In the genomic region with DNA sequence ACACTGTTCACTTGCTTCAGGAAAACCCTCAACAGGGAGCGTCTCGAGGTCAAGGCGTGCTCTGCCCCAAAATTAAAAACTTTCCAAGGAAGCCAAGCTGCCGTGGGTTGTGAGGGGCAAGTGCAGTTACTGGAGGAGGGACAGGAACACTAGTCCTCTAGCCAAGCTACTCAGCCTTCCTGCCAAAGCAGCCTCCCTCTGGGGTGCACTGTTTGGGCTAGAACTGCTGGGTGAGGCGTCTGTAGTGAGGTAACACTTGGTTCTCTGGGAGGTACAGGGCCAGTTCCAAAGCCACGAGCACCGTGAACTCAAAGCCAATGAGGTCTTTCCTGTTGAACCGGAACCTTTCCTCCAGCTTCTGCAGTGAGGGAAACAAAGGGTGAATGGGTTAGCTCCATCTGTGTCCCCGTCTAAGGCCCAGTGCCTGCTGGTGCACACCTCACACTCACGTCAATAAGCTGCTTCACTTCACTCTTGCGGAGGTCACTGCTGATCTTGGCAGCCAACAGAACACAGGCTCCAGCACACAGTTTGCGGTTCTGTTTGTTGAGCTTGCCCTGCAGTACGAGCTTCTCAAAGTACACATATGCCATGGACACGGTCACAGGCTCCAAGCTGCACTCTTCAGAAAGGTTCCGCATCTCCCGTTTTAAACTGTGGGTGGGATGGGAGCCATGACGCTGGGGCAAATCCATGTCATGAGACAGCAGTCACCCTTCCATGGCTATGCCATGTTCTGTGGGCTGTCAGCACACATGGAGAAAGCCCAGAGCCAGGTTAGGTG, we compare ENCODE assay signal across 20 mouse cellular contexts. TPM values are rescaled to one million over a fixed set of nuclear protein-coding genes. Genes with fewer than 3 reads are reported as not detected.
DNase-seq lines count a peak whose midpoint lies in the region; ATAC-seq and TF ChIP-seq lines count a peak whose summit lies in the region.
"Not testable (repeated sequence)": the region's sequence is repeated elsewhere in the genome, so short reads cannot be mapped to it uniquely, and the experiment has no call there.
"Had no signal": no experiment of that assay in that cellular context is flagged by ENCODE, and none has a peak within 500 bp of the region (broad histone marks: within the 10 kb centered on the region; RNA-seq: fewer than 3 reads in every experiment).

No protein-coding gene starts in this region.

- H3K27me3 ChIP-seq in E14TG2a.4 (ENCODE audit: insufficient read depth, low read length); MEL (ENCODE audit: control insufficient read depth in 1 of 2, insufficient read depth in 2 of 2, low read length in 2 of 2); forebrain, embryonic 11.5 days (ENCODE audit: control insufficient read depth, insufficient read depth, low read length); hindbrain, embryonic 10.5 days (ENCODE audit: insufficient read depth, poor library complexity, severe bottlenecking); liver, embryonic 11.5 days (replicated peaks; ENCODE audit: control insufficient read depth, insufficient read depth, low read length); midbrain, embryonic 11.5 days (ENCODE audit: control insufficient read depth, insufficient read depth, low read length): not testable (repeated sequence)

- peaks cover 80% of the 10 kb centered on the region for H3K36me3 ChIP-seq in E14TG2a.4 (ENCODE audit: insufficient read depth, low read length)
- peaks cover 6 to 17% of the 10 kb centered on the region in 2 experiments for H3K36me3 ChIP-seq in MEL (ENCODE audit: control insufficient read depth in 1 of 2, insufficient read depth in 2 of 2, low read length in 2 of 2)
- not testable (repeated sequence) for H3K36me3 ChIP-seq in forebrain, embryonic 11.5 days (ENCODE audit: control insufficient read depth, insufficient read depth, low read length); midbrain, embryonic 11.5 days (ENCODE audit: control insufficient read depth, insufficient read depth, low read length)
- peaks cover 69% of the 10 kb centered on the region for H3K36me3 ChIP-seq in hindbrain, embryonic 10.5 days
- peaks cover 27% of the 10 kb centered on the region for H3K36me3 ChIP-seq in liver, embryonic 11.5 days (ENCODE audit: control insufficient read depth, insufficient read depth, low read length)

- H3K4me1 ChIP-seq in E14TG2a.4 (replicated peaks; ENCODE audit: low read depth, low read length) (peaks cover 58% of the 10 kb centered on the region), MEL (ENCODE audit: control insufficient read depth in 1 of 2, insufficient read depth in 2 of 2, low read length in 2 of 2) (peaks cover 0 to 10% of the 10 kb centered on the region in 2 experiments; a peak in 2 of 4 replicates)
- peaks cover 34% of the 10 kb centered on the region for H3K4me1 ChIP-seq in brown adipose tissue, adult 24 weeks (ENCODE audit: control insufficient read depth, insufficient read depth, insufficient read length, low read length)
- H3K4me1 ChIP-seq in forebrain, embryonic 11.5 days (replicated peaks; ENCODE audit: control insufficient read depth, insufficient read depth, low read length), result peaks cover 11% of the 10 kb centered on the region; the same call in 1 of the 2 replicates
- peaks cover 26% of the 10 kb centered on the region for H3K4me1 ChIP-seq in hindbrain, embryonic 10.5 days (replicated peaks)
- H3K4me1 ChIP-seq in liver, embryonic 11.5 days (replicated peaks; ENCODE audit: control insufficient read depth, insufficient read depth, low read length), result peaks cover 13% of the 10 kb centered on the region
- H3K4me1 ChIP-seq in midbrain, embryonic 11.5 days (ENCODE audit: control insufficient read depth, insufficient read depth, low read length), result peaks cover 13% of the 10 kb centered on the region

- not testable (repeated sequence) for TF ChIP-seq EP300 in MEL (IDR thresholded peaks at IDR 0.05; ENCODE audit: low read depth in 1 of 2, low read length in 2 of 2)

- TF ChIP-seq RAD21 in MEL (IDR thresholded peaks at IDR 0.05; ENCODE audit: low read depth, low read length), result not testable (repeated sequence)

- H3K4me2 ChIP-seq in forebrain, embryonic 11.5 days (ENCODE audit: low read depth, low read length, severe bottlenecking); liver, embryonic 11.5 days; midbrain, embryonic 11.5 days: not testable (repeated sequence)

- TF ChIP-seq POLR2A in MEL (IDR thresholded peaks at IDR 0.05; ENCODE audit: control insufficient read depth in 1 of 2, insufficient read depth in 1 of 2, low read depth in 1 of 2, low read length in 2 of 2, poor library complexity in 1 of 2), result not testable (repeated sequence)

- TF ChIP-seq CTCF in E14TG2a.4 (conservative IDR thresholded peaks at IDR 0.05; ENCODE audit: low read length); MEL (IDR thresholded peaks at IDR 0.05 in 2 of 3, conservative IDR thresholded peaks at IDR 0.05 in 1 of 3; ENCODE audit: control insufficient read depth in 1 of 3, insufficient read depth in 1 of 3, low read depth in 2 of 3, low read length in 3 of 3, poor library complexity in 1 of 3, severe bottlenecking in 1 of 3): not testable (repeated sequence)

- peaks cover 18% of the 10 kb centered on the region for H3K79me2 ChIP-seq in MEL (ENCODE audit: control insufficient read depth, insufficient read depth, low read length, poor library complexity)

- H3K27ac ChIP-seq in MEL (ENCODE audit: control insufficient read depth, low read depth, low read length); forebrain, embryonic 11.5 days (ENCODE audit: low read depth, low read length); hindbrain, embryonic 10.5 days; midbrain, embryonic 11.5 days (ENCODE audit: low read depth, low read length): not testable (repeated sequence)
- H3K27ac ChIP-seq in brown adipose tissue, adult 24 weeks (replicated peaks; ENCODE audit: low read depth, low read length), result peak overlapping the region; percentile 49
- peak overlapping the region; percentile 34; the same call in 1 of the 2 replicates for H3K27ac ChIP-seq in liver, embryonic 11.5 days (ENCODE audit: low read depth, low read length)

- 73% methylated on average over 17 of the region's 17 CpGs for WGBS in forebrain, embryonic 11.5 days
- WGBS in hindbrain, embryonic 10.5 days, result 75% methylated on average over 17 of the region's 17 CpGs
- 68% methylated on average over 17 of the region's 17 CpGs for WGBS in liver, embryonic 11.5 days
- 75% methylated on average over 17 of the region's 17 CpGs for WGBS in midbrain, embryonic 11.5 days

- ATAC-seq in forebrain, embryonic 11.5 days (replicated peaks; ENCODE audit: low FRiP score); liver, embryonic 11.5 days (replicated peaks; ENCODE audit: low FRiP score); midbrain, embryonic 11.5 days (ENCODE audit: low FRiP score): not testable (repeated sequence)

- H3K9ac ChIP-seq in MEL (ENCODE audit: control insufficient read depth, low read depth, low read length, poor library complexity, severe bottlenecking); forebrain, embryonic 11.5 days (ENCODE audit: low read length); liver, embryonic 11.5 days (ENCODE audit: low read depth, low read length); midbrain, embryonic 11.5 days (ENCODE audit: low read length): not testable (repeated sequence)

- H3K4me3 ChIP-seq in E14TG2a.4 (replicated peaks; ENCODE audit: low read length), result peak overlapping the region; percentile 97; the same call in 1 of the 2 replicates
- not testable (repeated sequence) for H3K4me3 ChIP-seq in MEL (ENCODE audit: control insufficient read depth in 1 of 2, insufficient read depth in 1 of 2, low read depth in 2 of 2, low read length in 2 of 2); brown adipose tissue, adult 24 weeks (ENCODE audit: insufficient read depth, low read depth, low read length); forebrain, embryonic 11.5 days (ENCODE audit: low read depth, low read length); hindbrain, embryonic 10.5 days; liver, embryonic 11.5 days (ENCODE audit: low read depth, low read length); midbrain, embryonic 11.5 days (ENCODE audit: low read depth, low read length)

- DNase-seq in MEL (ENCODE audit: low read depth, low spot score), result peak; percentile 49
- peak; percentile 13 for DNase-seq in adrenal gland, adult 2 months
- DNase-seq in forebrain, embryonic 11.5 days (ENCODE audit: low spot score), result peak; percentile 49
- DNase-seq in hindbrain, embryonic 10.5 days (ENCODE audit: low spot score), result peak; percentile 15
- DNase-seq in liver, embryonic 11.5 days (ENCODE audit: low spot score), result not testable (repeated sequence)
- peak; percentile 83 for DNase-seq in midbrain, embryonic 11.5 days (ENCODE audit: low spot score, missing footprints)

- H3K9me3 ChIP-seq in E14TG2a.4 (ENCODE audit: low read length); MEL (replicated peaks; ENCODE audit: insufficient read depth, low read length); forebrain, embryonic 11.5 days (ENCODE audit: control insufficient read depth, low read length); hindbrain, embryonic 10.5 days; liver, embryonic 11.5 days (ENCODE audit: control insufficient read depth, low read length); midbrain, embryonic 11.5 days (ENCODE audit: control insufficient read depth, low read length): not testable (repeated sequence)

RNA-seq across cellular contexts. Expression of gene Rps21, which starts 2.8 kb away (rescaled TPM):
- total RNA-seq in MEL (2012; rRNA removed), result 4,335 and 4,916 TPM in 2 replicates
- polyA plus RNA-seq in MEL (2012; ENCODE audit: insufficient read depth in 1 of 2, insufficient read length in 2 of 2, low read depth in 1 of 2, low replicate concordance in 2 of 2, missing spikeins in 1 of 2), result 1,000 to 10,000 TPM in 1 of 2 experiments, 100 to 1,000 TPM in 1; 995 to 1,182 TPM
- 100 to 1,000 TPM; 380 to 873 TPM for total RNA-seq in adrenal gland, adult 2 months (2021)
- 1,054 and 1,398 TPM in 2 replicates for polyA plus RNA-seq in adrenal gland, adult 2 months (2012; rRNA removed)
- polyA plus RNA-seq in brown adipose tissue, adult 24 weeks (2012; ENCODE audit: insufficient read depth, insufficient read length, missing spikeins), result 875 and 1,284 TPM in 2 replicates
- polyA plus RNA-seq in forebrain, embryonic 11.5 days (2014; fragmentation: Nextera tagmentation; extraction: Ambion mirVana), result 423 and 468 TPM in 2 replicates
- polyA plus RNA-seq in hindbrain, embryonic 10.5 days (2016; fragmentation: Nextera tagmentation; extraction: Ambion mirVana), result 440 and 510 TPM in 2 replicates
- polyA plus RNA-seq in liver, embryonic 11.5 days (2014; fragmentation: Nextera tagmentation; extraction: Ambion mirVana), result 736 and 852 TPM in 2 replicates
- 443 and 494 TPM in 2 replicates for polyA plus RNA-seq in midbrain, embryonic 11.5 days (2014; fragmentation: Nextera tagmentation; extraction: Ambion mirVana)

RNA-seq across cellular contexts. Expression of gene Cables2, which starts 13.3 kb away (rescaled TPM):
- 9.3 and 10.7 TPM in 2 replicates for total RNA-seq in MEL (2012; rRNA removed)
- 10 to 100 TPM in 1 of 2 experiments, not detected in 1; 16.7 TPM for polyA plus RNA-seq in MEL (2012; ENCODE audit: insufficient read depth in 1 of 2, insufficient read length in 2 of 2, low read depth in 1 of 2, low replicate concordance in 2 of 2, missing spikeins in 1 of 2)
- total RNA-seq in adrenal gland, adult 2 months (2021), result 10 to 100 TPM; 13.1 to 14.7 TPM
- 19.4 and 28.8 TPM in 2 replicates for polyA plus RNA-seq in adrenal gland, adult 2 months (2012; rRNA removed)
- 4.6 and 5.1 TPM in 2 replicates for polyA plus RNA-seq in brown adipose tissue, adult 24 weeks (2012; ENCODE audit: insufficient read depth, insufficient read length, missing spikeins)
- polyA plus RNA-seq in forebrain, embryonic 11.5 days (2014; fragmentation: Nextera tagmentation; extraction: Ambion mirVana), result 16.8 and 18.7 TPM in 2 replicates
- 12.6 and 16.0 TPM in 2 replicates for polyA plus RNA-seq in hindbrain, embryonic 10.5 days (2016; fragmentation: Nextera tagmentation; extraction: Ambion mirVana)
- 9.4 and 9.6 TPM in 2 replicates for polyA plus RNA-seq in liver, embryonic 11.5 days (2014; fragmentation: Nextera tagmentation; extraction: Ambion mirVana)
- polyA plus RNA-seq in midbrain, embryonic 11.5 days (2014; fragmentation: Nextera tagmentation; extraction: Ambion mirVana), result 13.3 and 14.4 TPM in 2 replicates

RNA-seq across cellular contexts. Expression of gene Rbbp8nl, which starts 29.7 kb away (rescaled TPM):
- total RNA-seq in MEL (2012; rRNA removed), result not detected in 2 replicates
- polyA plus RNA-seq in MEL (2012; ENCODE audit: insufficient read depth in 1 of 2, insufficient read length in 2 of 2, low read depth in 1 of 2, low replicate concordance in 2 of 2, missing spikeins in 1 of 2), result not detected
- not detected for total RNA-seq in adrenal gland, adult 2 months (2021)
- not detected in 2 replicates for polyA plus RNA-seq in adrenal gland, adult 2 months (2012; rRNA removed)
- polyA plus RNA-seq in brown adipose tissue, adult 24 weeks (2012; ENCODE audit: insufficient read depth, insufficient read length, missing spikeins), result not detected in 2 replicates
- polyA plus RNA-seq in forebrain, embryonic 11.5 days (2014; fragmentation: Nextera tagmentation; extraction: Ambion mirVana), result 0.08 TPM in 1 of 2 replicates, not detected in the other
- polyA plus RNA-seq in hindbrain, embryonic 10.5 days (2016; fragmentation: Nextera tagmentation; extraction: Ambion mirVana), result 0.18 and 0.55 TPM in 2 replicates
- 0.10 and 0.16 TPM in 2 replicates for polyA plus RNA-seq in liver, embryonic 11.5 days (2014; fragmentation: Nextera tagmentation; extraction: Ambion mirVana)
- not detected in 2 replicates for polyA plus RNA-seq in midbrain, embryonic 11.5 days (2014; fragmentation: Nextera tagmentation; extraction: Ambion mirVana)
- total RNA-seq: adrenal gland, adult 8-10 months; adrenal gland, postnatal 4 days; gastrocnemius, adult 8-10 months; gastrocnemius, postnatal 25 days; heart, adult 8-10 months; heart, postnatal 25 days; hematopoietic stem cell, adult 5-6 weeks had no signal
- polyA plus RNA-seq: forebrain, embryonic 15.5 days; heart, embryonic 14.5 days; heart, postnatal 0 days; hindbrain, embryonic 13.5 days; hindbrain, embryonic 16.5 days had no signal

RNA-seq across cellular contexts. Expression of gene Lama5, which starts 34.4 kb away (rescaled TPM):
- total RNA-seq in MEL (2012; rRNA removed), result 4.5 and 6.1 TPM in 2 replicates
- 10 to 100 TPM in 1 of 2 experiments, not detected in 1; 14.6 TPM for polyA plus RNA-seq in MEL (2012; ENCODE audit: insufficient read depth in 1 of 2, insufficient read length in 2 of 2, low read depth in 1 of 2, low replicate concordance in 2 of 2, missing spikeins in 1 of 2)
- total RNA-seq in adrenal gland, adult 2 months (2021), result 10 to 100 TPM; 30.7 to 35.0 TPM
- polyA plus RNA-seq in adrenal gland, adult 2 months (2012; rRNA removed), result 41.7 and 48.7 TPM in 2 replicates
- polyA plus RNA-seq in brown adipose tissue, adult 24 weeks (2012; ENCODE audit: insufficient read depth, insufficient read length, missing spikeins), result 3.2 and 7.3 TPM in 2 replicates
- polyA plus RNA-seq in forebrain, embryonic 11.5 days (2014; fragmentation: Nextera tagmentation; extraction: Ambion mirVana), result 5.9 and 7.8 TPM in 2 replicates
- 7.2 and 10.8 TPM in 2 replicates for polyA plus RNA-seq in hindbrain, embryonic 10.5 days (2016; fragmentation: Nextera tagmentation; extraction: Ambion mirVana)
- 10.7 and 15.5 TPM in 2 replicates for polyA plus RNA-seq in liver, embryonic 11.5 days (2014; fragmentation: Nextera tagmentation; extraction: Ambion mirVana)
- polyA plus RNA-seq in midbrain, embryonic 11.5 days (2014; fragmentation: Nextera tagmentation; extraction: Ambion mirVana), result 3.8 and 3.9 TPM in 2 replicates
